Mouse (Mus musculus) CD4-positive helper T cell, adult 2 months (primary cell): Measurements from ENCODE around the gene Dlgap1.

Source experiments
- DNase-seq: peaks from one replicate; pipeline ENCODE4 v3.0.0-alpha.2; 2012; ENCODE audit warnings: low read depth, missing footprints, low spot score

The Dlgap1 gene

DNA sequence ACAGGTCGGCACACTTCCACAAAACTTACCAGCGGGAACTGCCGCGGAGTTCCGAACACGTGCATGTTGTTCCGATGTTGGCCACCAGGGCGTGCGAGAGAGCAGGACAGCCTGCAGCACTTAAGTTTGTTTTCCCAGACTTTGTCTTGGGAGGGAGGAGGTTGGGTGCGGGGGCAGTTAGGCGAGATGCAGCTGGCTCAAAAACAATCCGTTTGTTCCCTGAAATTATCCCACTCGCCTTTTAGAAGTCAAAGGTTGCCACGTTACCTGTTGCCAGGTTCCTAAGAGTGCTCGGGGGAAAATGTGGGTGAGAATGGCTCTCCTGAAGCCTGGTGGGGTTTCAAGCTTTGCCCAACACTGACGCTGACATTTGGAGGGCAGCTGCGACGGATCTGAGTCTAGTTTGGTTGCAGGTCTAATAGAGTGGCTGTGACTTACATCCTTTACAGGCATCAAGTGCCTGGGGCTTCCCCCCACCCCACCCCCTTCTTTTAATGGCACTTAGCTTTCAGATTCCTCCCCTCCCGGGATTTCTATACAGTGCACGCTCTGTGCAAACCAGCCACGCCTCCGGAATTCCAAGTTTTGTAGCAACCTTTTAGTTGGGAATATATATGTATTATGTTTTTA, 786.3 kb downstream of the Dlgap1 start:
- DNase-seq, result peak; percentile 60

DNA sequence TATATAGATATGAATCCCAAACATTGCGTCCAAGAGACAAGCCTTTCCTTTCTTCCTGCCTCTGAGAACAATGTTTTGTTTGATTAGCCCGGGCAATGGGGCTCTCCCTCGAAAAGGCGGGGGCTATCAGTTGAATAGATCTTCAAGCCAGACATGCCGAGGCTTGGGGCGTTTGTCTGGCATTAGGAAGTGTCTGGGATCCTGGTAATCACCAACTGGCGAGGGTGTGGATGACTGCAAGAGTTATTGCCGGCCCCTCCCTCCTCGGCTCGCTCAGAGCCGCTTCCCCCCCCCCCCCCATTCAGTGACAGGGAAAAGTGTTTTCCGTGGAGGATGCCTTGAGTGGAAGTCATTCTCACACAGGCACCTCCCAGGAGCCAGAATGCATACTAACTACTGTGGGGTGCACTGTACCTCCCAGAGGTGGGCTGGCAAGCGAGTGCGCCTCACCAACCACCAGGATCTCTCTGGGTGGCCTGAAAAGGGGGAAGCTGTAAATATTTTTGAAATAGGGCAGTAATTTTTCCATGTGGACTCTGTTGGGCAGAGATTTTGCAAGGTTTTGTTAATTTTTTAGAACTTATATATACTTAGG, 786.9 kb downstream of the Dlgap1 start:
- DNase-seq, result no peak

DNA sequence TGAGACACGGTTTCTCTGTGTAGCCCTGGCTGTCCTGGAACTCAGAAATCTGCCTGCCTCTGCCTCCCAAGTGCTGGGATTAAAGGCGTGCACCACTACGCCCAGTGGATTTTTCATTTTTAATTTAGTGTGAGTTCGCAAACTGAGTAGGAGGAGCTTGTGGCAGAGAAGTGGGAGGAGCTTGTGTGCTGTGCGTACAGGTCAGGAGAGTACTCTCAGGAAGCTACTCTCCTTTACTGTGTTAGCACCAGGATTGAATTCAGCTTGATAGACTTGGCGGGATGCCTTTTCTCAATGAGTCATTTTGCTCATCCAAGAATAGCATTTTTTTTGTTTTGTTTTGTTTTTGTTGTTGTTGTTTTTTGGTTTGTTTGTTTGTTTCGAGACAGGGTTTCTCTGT, 793.1 kb downstream of the Dlgap1 start:
- DNase-seq, result no peak

DNA sequence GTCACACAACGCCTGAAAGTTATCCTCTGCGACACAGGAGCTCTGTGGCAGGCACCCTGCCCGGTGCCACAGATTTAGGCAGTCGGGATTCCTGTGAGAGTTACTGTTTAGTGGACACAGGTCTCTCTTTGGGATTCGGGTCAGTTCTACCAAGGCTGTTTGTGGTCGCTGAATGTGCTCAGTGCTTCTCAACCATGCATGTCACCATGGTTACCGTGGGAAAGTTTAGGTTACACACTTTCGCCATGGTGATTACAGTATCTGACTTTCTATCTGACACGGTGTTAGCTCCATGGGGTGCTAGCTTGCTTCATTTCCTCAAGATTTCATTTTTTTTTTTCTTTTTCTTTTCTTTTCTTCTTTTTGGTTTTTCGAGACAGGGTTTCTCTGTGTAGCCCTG, 793.8 kb downstream of the Dlgap1 start:
- DNase-seq, result no peak

DNA sequence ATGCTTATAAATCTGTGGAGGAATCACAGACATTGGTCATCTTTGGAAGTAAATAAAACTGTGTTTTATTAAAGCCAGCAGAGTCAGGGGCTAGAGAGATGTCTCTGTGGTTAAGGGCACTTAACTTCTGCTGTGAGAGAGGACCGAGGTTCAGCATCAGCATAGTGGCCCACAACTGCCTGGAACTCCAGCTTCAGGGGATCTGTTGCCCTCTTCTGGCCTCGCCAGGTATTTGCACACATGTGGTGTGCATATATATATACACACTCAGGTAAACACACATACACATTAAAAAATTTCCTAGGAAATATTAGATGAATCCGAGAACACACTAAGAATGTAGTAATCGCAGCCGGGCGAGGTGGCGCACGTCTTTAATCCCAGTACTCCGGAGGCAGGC, 796.5 kb downstream of the Dlgap1 start:
- DNase-seq, result no peak

DNA sequence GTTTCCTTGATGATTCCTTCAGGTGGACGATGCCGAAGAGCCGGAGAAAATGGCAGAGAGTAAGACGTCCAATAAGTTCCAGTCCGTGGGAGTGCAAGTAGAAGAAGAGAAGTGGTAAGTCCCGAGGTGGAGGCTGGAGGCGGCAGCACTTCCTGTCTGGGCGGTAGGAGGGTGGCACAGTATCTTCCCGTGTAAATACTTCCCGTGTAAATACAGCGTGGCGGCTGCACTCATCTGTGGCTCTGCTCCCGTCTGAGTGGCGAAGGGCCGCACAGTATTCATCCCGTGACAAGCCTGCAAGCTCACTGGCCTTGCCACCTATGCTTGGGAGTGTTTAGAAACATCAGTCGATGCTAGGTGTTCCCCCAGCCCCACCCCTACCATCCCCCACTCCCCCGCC, 797.1 kb downstream of the Dlgap1 start:
- no peak for DNase-seq

DNA sequence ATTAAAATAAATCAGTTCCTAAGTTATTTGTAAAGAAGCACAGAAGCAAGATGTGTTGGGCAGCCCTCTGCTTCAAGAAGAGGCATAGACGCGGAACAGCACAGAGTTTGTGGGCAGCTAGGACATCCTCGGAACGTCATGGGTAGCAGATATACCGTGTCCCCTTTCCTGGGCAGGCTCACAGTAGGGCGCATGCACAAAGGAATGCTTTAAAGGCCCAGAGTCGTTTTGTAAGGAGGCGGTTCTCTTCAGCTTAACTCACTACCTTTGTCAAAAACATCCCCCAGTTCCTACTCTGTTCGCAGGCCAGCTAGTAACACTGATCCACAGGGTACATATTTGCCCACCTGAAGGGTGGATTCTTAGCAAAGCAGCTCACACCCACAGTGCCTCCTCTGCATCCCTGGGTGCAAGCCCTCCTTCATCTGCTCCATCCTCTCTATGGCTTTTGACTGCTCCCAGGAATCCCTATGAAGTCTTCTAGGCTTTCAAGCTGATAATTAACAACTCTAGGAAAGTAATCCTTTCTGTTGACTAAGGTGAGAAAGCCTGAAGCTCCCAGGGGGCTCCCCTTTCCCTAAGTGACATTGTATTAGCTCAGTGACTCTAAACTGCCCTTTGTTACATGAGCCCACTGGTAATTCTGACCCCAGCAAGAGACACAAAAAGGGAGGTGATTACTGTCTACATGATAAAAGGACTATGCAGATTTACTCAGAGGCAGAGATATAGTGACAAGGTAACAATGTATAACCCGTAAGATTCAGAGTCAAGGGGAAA, 803.4 kb downstream of the Dlgap1 start:
- DNase-seq, result no peak

DNA sequence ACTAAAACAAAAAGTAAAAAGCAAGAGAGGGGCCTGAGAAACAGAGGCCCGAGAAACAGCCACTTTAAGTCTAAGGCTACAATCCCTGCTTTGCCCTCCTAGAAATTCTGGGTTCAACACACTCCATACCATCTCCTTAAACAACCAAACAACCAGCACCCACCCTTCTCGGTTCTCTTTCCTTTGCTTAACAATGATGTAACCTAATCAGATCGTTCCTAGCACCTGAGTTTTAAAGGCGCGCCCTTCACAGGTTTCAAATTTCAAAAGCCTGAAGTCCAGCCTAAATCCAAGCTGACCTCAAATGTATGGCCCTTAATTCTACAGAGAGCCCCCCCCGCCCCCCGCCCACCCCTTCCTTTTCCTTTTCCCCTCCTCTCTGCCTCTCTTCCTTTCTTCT, 810.9 kb downstream of the Dlgap1 start:
- DNase-seq, result no peak

DNA sequence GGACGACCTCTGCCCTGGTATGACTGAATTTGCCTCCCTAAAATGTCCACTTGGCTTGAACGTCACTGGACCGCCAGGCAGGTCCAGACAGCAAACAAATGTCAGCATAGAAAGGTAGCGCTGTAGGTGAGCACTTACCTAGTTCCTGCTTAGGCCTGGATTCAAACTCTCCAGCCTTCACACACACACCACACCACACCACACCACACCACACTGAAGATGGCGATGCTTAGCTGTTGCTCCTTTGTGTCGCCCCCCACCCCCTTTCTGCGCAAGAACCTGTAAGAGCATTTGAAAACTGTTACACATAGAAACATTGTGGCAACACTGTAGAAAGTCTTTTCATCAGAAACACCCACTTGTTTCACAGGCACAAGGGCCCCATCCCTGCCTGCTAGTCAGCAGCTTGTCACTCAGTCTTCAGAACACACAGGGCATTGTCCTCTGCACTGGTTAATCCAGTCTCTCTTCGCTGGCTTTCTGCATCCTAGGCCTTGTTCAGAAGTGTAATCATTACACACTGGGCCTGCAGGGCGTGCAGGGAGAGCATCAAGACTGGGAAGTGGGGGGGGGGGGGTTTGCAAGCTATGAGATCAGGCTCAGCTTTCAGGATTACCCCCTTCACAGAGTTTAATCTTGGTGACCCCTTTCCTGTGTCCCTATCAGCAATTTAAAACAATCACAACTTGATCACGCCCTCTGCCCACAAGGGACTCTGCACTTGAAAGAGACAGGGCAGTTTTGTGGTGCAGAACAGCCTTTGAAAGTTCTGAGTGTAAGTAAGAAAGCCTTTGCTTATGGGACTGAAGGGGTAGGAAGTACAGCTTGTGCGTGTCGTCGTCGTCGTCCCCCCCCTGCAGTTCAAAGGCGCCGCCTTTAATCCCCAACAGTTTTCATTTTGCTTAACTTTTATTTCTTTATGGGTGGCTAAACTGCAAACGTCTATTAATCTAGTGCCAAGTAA, 812.1 kb downstream of the Dlgap1 start:
- DNase-seq, result no peak

DNA sequence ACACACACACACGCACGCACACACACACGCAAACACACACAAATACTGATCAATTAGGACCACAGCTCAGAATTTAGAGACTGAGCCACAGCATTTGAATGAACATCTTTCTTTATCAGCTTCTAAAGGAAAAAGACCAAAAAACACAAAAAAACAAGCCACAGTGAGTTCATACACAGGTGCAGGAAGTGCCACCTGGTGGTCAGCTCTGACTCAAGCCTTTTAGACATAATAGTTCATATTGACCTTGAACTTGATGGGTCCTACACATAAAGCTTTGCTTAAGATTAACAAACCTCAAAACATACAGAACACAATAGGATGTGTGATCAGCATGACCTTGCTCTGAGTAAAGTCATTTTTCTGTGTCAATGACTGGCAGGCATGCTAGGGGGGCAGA, 814.4 kb downstream of the Dlgap1 start:
- no peak for DNase-seq

DNA sequence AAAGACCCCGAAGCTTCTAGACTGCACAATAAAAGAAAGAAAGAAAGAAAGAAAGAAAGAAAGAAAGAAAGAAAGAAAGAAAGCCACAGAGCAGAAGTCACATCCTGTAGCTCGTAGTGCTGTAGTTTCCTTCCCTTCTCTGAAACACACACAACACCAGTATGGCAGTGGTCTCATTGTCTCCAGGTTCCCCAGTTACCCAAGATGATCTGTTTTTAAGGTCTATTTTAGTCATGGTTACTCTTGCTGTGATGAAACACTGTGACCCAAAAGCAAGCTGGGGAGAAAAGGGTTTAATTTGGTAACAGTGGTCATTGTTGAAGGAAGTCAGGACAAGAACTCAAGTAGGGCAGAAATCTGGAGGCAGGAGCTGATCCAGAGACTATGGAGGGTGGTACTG, 818.5 kb downstream of the Dlgap1 start:
- DNase-seq, result no peak

DNA sequence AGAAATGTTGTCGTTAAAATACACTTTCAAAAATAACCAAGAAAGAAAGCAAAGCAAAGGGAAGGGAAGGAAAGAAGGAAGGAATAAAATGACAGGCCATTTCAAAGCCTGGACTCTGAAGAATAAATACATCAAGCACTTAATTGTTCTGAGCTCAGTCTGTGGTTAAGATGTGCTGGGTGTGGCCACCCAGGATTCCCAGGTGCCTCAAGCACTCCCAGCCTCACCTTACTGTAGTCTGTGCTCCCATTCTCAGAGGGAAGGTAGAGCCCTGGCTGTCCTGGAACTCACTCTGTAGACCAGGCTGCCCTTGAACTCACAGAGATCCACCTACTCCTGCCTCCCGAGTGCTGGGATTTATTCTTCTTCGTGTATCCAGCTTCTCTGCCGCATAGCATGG, 821.9 kb downstream of the Dlgap1 start:
- DNase-seq, result no peak

DNA sequence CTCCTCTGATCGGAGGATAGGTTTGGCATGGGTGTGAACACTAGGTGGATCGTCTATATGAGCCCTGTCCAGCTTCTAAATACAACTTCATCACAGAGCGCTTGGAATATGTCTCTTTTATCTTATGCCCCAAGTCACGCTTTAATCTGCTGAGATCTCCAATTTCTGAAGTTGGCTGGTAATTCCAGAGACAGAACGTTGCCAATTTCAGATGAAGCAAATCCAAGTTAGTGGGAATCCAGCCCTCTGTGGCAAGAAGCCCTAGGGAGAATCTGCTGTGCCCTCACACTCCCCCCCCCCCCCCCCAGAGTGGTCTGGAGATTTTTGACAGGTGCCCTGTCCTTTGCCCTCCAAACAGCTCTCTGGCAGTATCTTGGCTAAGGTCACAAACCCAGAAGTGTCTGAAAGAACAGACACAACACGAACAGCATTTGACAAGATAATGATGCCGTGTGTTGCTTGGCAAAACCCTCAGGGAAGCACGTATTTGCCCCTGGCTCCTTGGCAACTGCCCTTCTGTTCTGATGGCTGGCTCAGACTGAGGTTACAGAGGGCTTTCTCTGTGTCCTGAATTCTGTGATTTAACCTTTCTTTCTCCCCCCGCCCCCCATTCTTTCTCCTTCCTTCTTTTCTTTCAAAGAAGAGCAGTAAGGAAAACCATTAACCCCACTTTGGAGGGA, 822.9 kb downstream of the Dlgap1 start:
- no peak for DNase-seq

DNA sequence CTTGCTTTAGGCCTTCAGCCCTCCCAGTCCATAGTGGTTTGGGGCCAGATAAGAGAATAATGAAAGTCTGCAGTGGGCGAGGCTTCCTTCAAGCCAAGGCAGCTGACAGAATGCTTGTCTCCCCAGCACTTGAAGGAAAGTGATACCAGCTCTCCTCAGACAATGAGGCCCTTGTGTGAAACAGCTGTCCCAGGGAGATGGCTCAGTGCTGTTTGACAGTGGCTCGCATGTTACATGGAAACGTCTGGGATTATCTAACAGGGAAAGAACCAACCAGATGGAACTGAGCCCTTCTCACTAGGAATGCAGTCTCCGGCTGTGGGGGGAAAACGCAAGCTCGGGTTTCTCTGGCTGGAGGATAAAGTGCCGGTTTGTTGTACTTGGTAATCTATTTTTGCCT, 825.4 kb downstream of the Dlgap1 start:
- DNase-seq, result no peak

DNA sequence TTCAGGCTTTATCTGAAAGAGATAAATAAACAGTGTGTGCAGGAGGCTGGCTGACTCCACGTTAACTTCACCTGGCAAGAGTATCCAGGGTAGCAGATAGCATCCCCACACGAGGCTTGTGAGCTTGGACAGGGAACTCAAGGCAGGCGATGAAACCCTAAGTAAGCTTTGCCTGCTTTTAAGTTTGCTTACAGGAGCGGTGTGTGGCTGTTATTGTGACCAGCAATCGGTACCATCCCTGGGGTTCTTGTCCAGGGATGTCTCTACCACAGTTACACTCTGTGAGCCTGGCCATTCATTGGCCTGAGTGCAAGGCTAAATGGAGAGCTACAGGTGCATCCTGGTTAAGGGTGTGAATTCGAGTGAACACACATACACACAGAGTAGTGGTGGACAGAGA, 825.8 kb downstream of the Dlgap1 start:
- no peak for DNase-seq

DNA sequence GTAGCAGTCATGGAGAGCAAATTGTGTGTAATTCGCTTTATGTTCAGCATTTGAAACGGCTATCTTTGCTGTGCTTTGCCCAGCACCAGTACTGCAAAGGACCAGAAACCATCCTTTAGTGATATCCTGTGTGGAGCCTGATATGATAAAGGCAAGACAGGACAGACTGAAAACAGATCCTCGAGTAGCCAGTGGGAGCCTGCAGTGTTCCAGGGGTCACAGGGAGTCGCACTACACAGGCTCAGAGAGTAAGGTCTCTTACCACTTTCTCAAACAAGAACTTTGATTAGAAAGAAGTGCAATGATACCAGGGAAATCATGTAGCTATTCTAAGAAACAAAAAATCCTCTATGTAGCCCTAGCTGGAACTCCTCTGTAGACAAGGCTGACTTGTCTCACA, 826.3 kb downstream of the Dlgap1 start:
- DNase-seq, result no peak

DNA sequence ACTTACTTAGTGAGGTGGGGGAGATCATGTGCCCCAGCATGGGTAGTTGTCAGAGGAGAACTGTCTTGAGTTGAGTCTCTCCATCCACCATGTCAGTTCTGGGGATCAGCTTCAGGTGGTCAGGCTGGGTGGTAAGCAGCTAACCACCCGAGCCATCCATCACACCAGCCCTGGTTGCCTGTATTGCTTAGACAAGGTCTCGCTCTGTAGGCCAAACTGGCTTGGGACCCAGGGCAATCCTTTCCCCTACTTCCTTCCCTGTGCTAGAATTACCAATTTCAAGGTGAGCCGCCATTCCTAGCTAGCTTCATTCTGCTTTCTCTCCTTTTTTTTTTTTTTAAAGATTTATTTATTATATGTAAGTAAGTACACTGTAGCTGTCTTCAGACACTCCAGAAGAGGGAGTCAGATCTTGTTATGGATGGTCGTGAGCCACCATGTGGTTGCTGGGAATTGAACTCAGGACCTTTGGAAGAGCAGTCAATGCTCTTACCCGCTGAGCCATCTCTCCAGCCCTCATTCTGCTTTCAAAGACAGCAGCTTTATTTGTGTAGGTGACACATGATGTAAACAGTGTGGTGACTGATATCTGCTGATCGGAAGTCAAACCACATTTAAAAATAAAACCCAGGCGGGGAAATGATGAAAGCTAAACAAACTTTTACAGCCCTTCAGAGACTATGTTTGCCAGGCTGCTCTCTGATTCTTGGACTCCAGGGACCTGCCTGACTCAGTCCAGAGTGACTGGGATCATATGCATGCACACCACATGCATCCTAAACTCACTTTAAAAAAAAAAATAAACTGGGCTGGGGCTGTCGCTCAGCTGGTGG, 828.3 kb downstream of the Dlgap1 start:
- DNase-seq, result peak; percentile 34

DNA sequence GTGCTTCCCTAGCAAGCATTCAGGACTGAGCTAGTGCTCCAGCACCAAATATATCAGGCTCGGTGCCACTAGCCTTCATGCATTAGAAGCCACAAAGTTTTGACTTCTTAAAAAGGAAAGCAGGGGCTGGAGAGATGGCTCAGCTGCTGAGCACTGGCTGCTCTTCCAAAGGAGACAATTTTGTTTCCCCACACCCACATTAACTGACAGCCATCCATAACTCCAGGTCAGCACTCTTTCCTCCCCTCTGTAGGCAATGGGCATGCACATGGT, 828.8 kb downstream of the Dlgap1 start:
- no peak for DNase-seq

DNA sequence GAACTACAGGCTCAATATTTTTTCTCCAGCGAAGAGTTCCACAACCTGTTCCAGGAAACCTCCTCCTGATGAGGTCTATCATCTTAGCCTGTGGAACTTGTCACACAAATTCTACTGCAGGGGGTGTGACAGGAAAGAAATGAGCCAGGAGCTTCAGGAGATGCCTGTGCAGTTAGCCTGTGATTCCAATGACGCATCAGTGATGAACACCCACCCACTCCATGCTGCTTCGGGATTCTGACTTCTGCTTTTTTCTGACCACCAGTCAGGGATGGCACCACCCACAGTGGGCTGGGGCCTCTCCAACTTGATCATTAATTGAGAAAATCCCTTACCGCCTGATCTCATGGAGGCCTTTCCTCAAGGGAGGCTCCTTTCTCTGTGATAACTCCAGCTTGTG, 830.4 kb downstream of the Dlgap1 start:
- DNase-seq, result no peak

DNA sequence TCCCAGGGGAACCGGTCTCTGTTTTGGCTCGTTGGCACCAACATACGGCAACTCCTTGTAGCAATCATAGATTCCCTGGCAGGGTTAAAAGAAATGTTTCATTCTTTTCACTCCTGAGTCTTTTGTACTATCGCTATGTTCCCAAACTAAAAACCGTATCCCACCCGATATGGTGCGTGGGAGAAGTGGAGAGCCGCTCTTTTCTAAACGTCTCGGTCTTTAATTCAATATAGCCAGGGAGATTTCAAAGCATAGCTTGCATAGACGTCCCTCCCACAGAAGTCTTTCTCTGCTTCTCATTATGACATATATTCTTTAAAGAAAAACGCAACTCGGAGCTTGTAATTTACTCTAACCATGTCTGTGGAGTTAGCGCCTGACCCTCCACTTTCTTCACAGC, 833.1 kb downstream of the Dlgap1 start:
- DNase-seq, result no peak

DNA sequence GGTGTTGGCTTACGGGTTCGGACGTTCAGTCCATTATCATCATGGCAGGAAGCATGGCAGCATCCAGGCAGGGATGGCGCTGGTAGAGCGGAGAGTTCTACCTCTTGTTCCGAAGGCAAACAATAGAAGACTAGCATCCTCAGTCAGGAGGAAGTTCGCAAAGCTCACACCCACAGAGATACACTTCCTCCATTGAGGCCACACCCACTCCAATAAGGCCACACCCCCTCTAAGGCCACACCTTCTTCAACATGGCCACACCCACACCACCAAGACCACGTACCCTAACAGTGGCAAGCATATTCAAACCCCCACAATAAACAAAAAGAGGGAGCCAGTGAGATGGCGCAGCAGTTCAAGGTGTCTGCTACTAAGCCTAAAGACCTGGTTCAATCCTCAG, 837.0 kb downstream of the Dlgap1 start:
- DNase-seq, result no peak
